Mouse (Mus musculus): Measurements from ENCODE around the gene Rnf183.

DNA sequence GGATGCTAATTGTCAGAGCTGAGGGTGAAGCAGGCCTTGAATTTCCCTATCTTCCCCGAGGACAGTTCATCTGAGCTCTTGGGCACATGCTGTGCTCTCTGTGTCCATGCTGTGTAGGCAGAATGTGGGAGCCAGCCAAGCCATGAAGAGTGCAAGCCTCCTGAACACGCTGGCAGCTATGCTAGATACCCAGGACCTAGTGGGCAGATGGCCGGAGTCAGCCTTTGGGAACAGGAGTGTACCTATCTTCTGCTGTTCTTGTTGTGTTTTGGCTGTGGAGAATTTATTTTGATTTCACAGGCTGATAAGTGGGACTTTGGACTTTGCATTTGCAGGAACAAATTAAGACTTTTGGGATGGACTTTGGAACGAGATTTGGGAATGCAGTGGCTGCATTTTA, 5.5 kb upstream of the Rnf183 start:
- TF ChIP-seq CTCF (IDR thresholded peaks at IDR 0.05; ENCODE audit: low read depth): no peak
- TF ChIP-seq EP300 (optimal IDR thresholded peaks at IDR 0.05): no peak
